Mouse (Mus musculus) heart, adult 2 months (tissue): ENCODE results near the gene Ndufs3. TPM values are rescaled to one million over a fixed set of nuclear protein-coding genes. Genes with fewer than 3 reads are reported as not detected.

Source experiments
- DNase-seq, 2 experiments: peaks; one replicate each; pipeline ENCODE4 v3.0.0; 2021
- H3K27ac ChIP-seq: fragments of 200-600 bp; 2 replicates; pipeline ENCODE4 v1.8.1; 2022
- H3K27me3 ChIP-seq: fragments of 200-500 bp; 2 replicates; pipeline ENCODE4 v1.6.1; 2012; ENCODE audit warnings: mild to moderate bottlenecking, low read length, inconsistent platforms, mixed read lengths; ENCODE audit not compliant: control insufficient read depth, insufficient read depth
- H3K36me3 ChIP-seq: fragments of 200-500 bp; 2 replicates; pipeline ENCODE4 v1.6.1; 2012; ENCODE audit warnings: low read length, inconsistent platforms; ENCODE audit not compliant: control insufficient read depth, insufficient read depth
- H3K4me1 ChIP-seq: fragments of 200-500 bp; 2 replicates; pipeline ENCODE4 v1.6.1; 2011; ENCODE audit warnings: low read length; ENCODE audit not compliant: control insufficient read depth, insufficient read depth
- H3K4me3 ChIP-seq: fragments of 200-600 bp; 2 replicates; pipeline ENCODE4 v1.8.1; 2022
- H3K79me2 ChIP-seq: fragments of 200-500 bp; replicated peaks from 2 replicates; pipeline ENCODE4 v1.6.1; 2012; ENCODE audit warnings: mild to moderate bottlenecking, inconsistent platforms, low read length, moderate library complexity, mixed read lengths; ENCODE audit not compliant: control insufficient read depth, insufficient read depth
- H3K9ac ChIP-seq: fragments of 200-500 bp; 2 replicates; pipeline ENCODE4 v1.6.1; 2012; ENCODE audit warnings: low read depth, mild to moderate bottlenecking, control low read depth, inconsistent platforms, low read length, mixed read lengths
- CTCF ChIP-seq: fragments of 200-600 bp; IDR thresholded peaks from 2 replicates; pipeline ENCODE4 v1.8.1; 2022; ENCODE audit warnings: antibody characterized with exemption, mild to moderate bottlenecking, moderate library complexity
- EP300 ChIP-seq: fragments of 200-500 bp; IDR thresholded peaks from 2 replicates; pipeline ENCODE4 v1.6.1; 2011; ENCODE audit warnings: low read depth, low read length, control low read depth; ENCODE audit not compliant: insufficient read depth
- POLR2A ChIP-seq: fragments of 200-500 bp; IDR thresholded peaks from 2 replicates; pipeline ENCODE4 v1.6.1; 2011; ENCODE audit warnings: mild to moderate bottlenecking, low read depth, low read length, control low read depth; ENCODE audit not compliant: insufficient read depth
- WGBS: fragments of 180-500 bp; shearing (Covaris S2); methylation state at CpG from one replicate; pipeline ENCODE4 v1.1.7; 2018; 5-methylcytosine and 5-hydroxymethylcytosine counted together
- intact Hi-C: fragments of 180-260 bp; cut with DNase I; formaldehyde crosslinking; loops from one replicate; pipeline ENCODE4 v1.15.1; 2025
- polyA plus RNA-seq: library from polyadenylated mRNA; depleted of rRNA; stranded (reverse); fragments of >200 nt; gene quantifications from 2 replicates; pipeline ENCODE4 v1.2.3, GENCODE M21; 2012
- total RNA-seq, 2 experiments: library from RNA; stranded (reverse); gene quantifications; 2 replicates each; pipeline ENCODE4 v1.2.3; 2021

Gene Ndufs3
- total and polyA plus RNA-seq, 3 experiments: 596 to 910 (median 770) TPM

GRCm38 (mm10) chr2:90874025-90874424 is 30.6 kb downstream of the Ndufs3 start:
- DNase-seq: no peak

GRCm38 (mm10) chr2:90871180-90871961 is 33.3 kb downstream of the Ndufs3 start:
- Histone ChIP-seq H3K36me3 (peaks cover 14% of the 10 kb centered on the region), H3K27ac (no peak overlapping the region; the same call in 1 of the 2 replicates), H3K9ac (no peak overlapping the region), H3K4me1 (peaks cover 11% of the 10 kb centered on the region), H3K4me3 (no peak overlapping the region), H3K79me2 (no peaks in the 10 kb centered on the region), H3K27me3 (no peaks in the 10 kb centered on the region)
- TF ChIP-seq POLR2A (no peak), EP300 (no peak), CTCF (no peak)
- intact Hi-C loops: no loop called here
- 30% methylated on average over 8 of the region's 8 CpGs for WGBS
- DNase-seq: peak in 1 of 2 experiments; percentile 25

More at GRCm38 (mm10) chr2:90874025-90874424, 30.6 kb downstream of the Ndufs3 start:
- intact Hi-C loops: no loop called here
- TF ChIP-seq POLR2A (no peak), CTCF (no peak), EP300 (0 out of 2 replicates have a peak, but pooled peaks have one; percentile 26)
- Histone ChIP-seq H3K27ac (no peak overlapping the region), H3K27me3 (no peaks in the 10 kb centered on the region), H3K9ac (no peak overlapping the region), H3K79me2 (no peaks in the 10 kb centered on the region), H3K4me1 (peaks cover 9% of the 10 kb centered on the region), H3K4me3 (no peak overlapping the region), H3K36me3 (peaks cover 3% of the 10 kb centered on the region; the same call in 1 of the 2 replicates)
- WGBS: 46% methylated on average over 1 of the region's 1 CpGs

- Histone ChIP-seq H3K4me1 (peaks cover 11% of the 10 kb centered on the region), H3K9ac (peak overlapping the region; percentile 46), H3K4me3 (no peak overlapping the region), H3K36me3 (peaks cover 14% of the 10 kb centered on the region), H3K79me2 (no peaks in the 10 kb centered on the region), H3K27me3 (no peaks in the 10 kb centered on the region), H3K27ac (peak overlapping the region; percentile 66)
- TF ChIP-seq POLR2A: peak; percentile 43; the same call in 1 of the 2 replicates
- no peak for TF ChIP-seq EP300
- peak; percentile 35 to 56 for DNase-seq
- intact Hi-C loops: no loop called here
- 5% methylated on average over 4 of the region's 4 CpGs for WGBS
These were observed 34.5 kb downstream of the Ndufs3 start for GRCm38 (mm10) chr2:90870136-90870601.

- Histone ChIP-seq H3K27me3 (no peaks in the 10 kb centered on the region), H3K9ac (no peak overlapping the region), H3K4me1 (peaks cover 8% of the 10 kb centered on the region), H3K36me3 (peaks cover 14% of the 10 kb centered on the region), H3K79me2 (no peaks in the 10 kb centered on the region), H3K4me3 (no peak overlapping the region), H3K27ac (no peak overlapping the region)
- DNase-seq: peak; percentile 77 to 82
- TF ChIP-seq EP300 (peak; percentile 84), CTCF (peak; percentile 98; the same call in 1 of the 2 replicates), POLR2A (no peak)
- 11% methylated on average over 3 of the region's 3 CpGs for WGBS
- intact Hi-C loops: loop anchor here (1.0 to 5.0 kb wide), 3 partner anchors 36 to 235 kb away; partner anchors contain the start of genes Kbtbd4 and Ndufs3
These were observed 38.1 kb downstream of the Ndufs3 start for GRCm38 (mm10) chr2:90866524-90866923.

- peaks cover 12% of the 10 kb centered on the region for H3K36me3 ChIP-seq
- H3K4me1 ChIP-seq: peaks cover 1% of the 10 kb centered on the region; the same call in 1 of the 2 replicates
These were observed 40.4 kb downstream of the Ndufs3 start for GRCm38 (mm10) chr2:90864184-90864583.

GRCm38 (mm10) chr2:90861486-90861885 is 43.1 kb downstream of the Ndufs3 start:
- intact Hi-C loops: no loop called here
- TF ChIP-seq EP300 (no peak), POLR2A (no peak), CTCF (no peak)
- H3K4me1 ChIP-seq: no peaks in the 10 kb centered on the region
- WGBS: 94% methylated on average over 2 of the region's 2 CpGs
- no peak overlapping the region for H3K27ac ChIP-seq
- DNase-seq: no peak
- no peaks in the 10 kb centered on the region for H3K79me2 ChIP-seq
- H3K4me3 ChIP-seq: no peak overlapping the region
- no peaks in the 10 kb centered on the region for H3K27me3 ChIP-seq
- peaks cover 2% of the 10 kb centered on the region for H3K36me3 ChIP-seq
- no peak overlapping the region for H3K9ac ChIP-seq

More at GRCm38 (mm10) chr2:90864184-90864583, 40.4 kb downstream of the Ndufs3 start:
- Histone ChIP-seq H3K9ac (no peak overlapping the region), H3K4me3 (no peak overlapping the region), H3K27me3 (no peaks in the 10 kb centered on the region), H3K79me2 (no peaks in the 10 kb centered on the region), H3K27ac (no peak overlapping the region)
- intact Hi-C loops: no loop called here
- DNase-seq: no peak
- TF ChIP-seq CTCF (no peak), POLR2A (no peak), EP300 (no peak)
